Mouse (Mus musculus): ENCODE measurements around the gene Pip4k2a.

GRCm38 (mm10) chr2:18965950-18966349, 32.0 kb downstream of the Pip4k2a start:
- TF ChIP-seq USF1 (IDR thresholded peaks at IDR 0.05; ENCODE audit: low read depth) = no peak
- TF ChIP-seq CTCF (IDR thresholded peaks at IDR 0.05; ENCODE audit: control insufficient read depth, insufficient read depth, insufficient read length) = no peak

Measured in C2C12 (cell line).